Mouse (Mus musculus) stomach, embryonic 14.5 days (tissue): ENCODE measurements at regions not wholly inside any gene's neighbourhood (a gene's known extent, or its start where the extent isn't known, plus 50 kb on each side); places are given as distances from the start of the nearest gene placed in this dataset.

Source experiments
- ATAC-seq: fragments of 200-750 bp; cut with Nextera tagmentation; 2 replicates; pipeline ENCODE4 v1.8.0; 2017; ENCODE audit warnings: low read depth, moderate TSS enrichment; ENCODE audit not compliant: insufficient number of reproducible peaks, insufficient read depth, low FRiP score
- H3K27ac ChIP-seq: fragments of 300-500 bp; sonication (generic); 2 replicates; pipeline ENCODE4 v1.5.1; 2014; ENCODE audit warnings: mild to moderate bottlenecking, low read length, moderate library complexity, mixed read lengths
- H3K27me3 ChIP-seq: fragments of 300-500 bp; sonication (generic); 2 replicates; pipeline ENCODE4 v1.6.1; 2014; ENCODE audit warnings: low read length, control low read depth, mixed read lengths; ENCODE audit not compliant: control insufficient read depth, insufficient read depth
- H3K36me3 ChIP-seq: fragments of 300-500 bp; sonication (generic); 2 replicates; pipeline ENCODE4 v1.6.1; 2014; ENCODE audit warnings: mild to moderate bottlenecking, control low read depth, low read length, moderate library complexity, mixed read lengths; ENCODE audit not compliant: control insufficient read depth, insufficient read depth
- H3K4me1 ChIP-seq: fragments of 300-500 bp; sonication (generic); 2 replicates; pipeline ENCODE4 v1.6.1; 2014; ENCODE audit warnings: low read length, control low read depth, mixed read lengths; ENCODE audit not compliant: control insufficient read depth, insufficient read depth
- H3K4me2 ChIP-seq: fragments of 300-500 bp; sonication (generic); replicated peaks from 2 replicates; pipeline ENCODE4 v1.6.1; 2014; ENCODE audit warnings: low read depth, low read length, control low read depth
- H3K4me3 ChIP-seq: fragments of 300-500 bp; sonication (generic); 2 replicates; pipeline ENCODE4 v1.5.1; 2014; ENCODE audit warnings: low read depth, low read length, control low read depth
- H3K9ac ChIP-seq: fragments of 300-500 bp; sonication (generic); replicated peaks from 2 replicates; pipeline ENCODE4 v1.6.1; 2014; ENCODE audit warnings: low read depth, mild to moderate bottlenecking, control low read depth, low read length, moderate library complexity, mixed read lengths
- H3K9me3 ChIP-seq: fragments of 300-500 bp; sonication (generic); 2 replicates; pipeline ENCODE4 v1.6.1; 2016; ENCODE audit warnings: low read depth, low read length, control low read depth; ENCODE audit not compliant: control insufficient read depth
- WGBS: fragments of 180-500 bp; shearing (Covaris S2); extraction: QIAGEN DNeasy Blood & Tissue Kit; methylation state at CpG from one replicate; pipeline ENCODE4 v1.1.7; 2014; 5-methylcytosine and 5-hydroxymethylcytosine counted together

GRCm38 (mm10) chr2:147772579-147772978, 274.2 kb downstream of the Foxa2 start:
- H3K4me1 ChIP-seq: no peaks in the 10 kb centered on the region
- no peaks in the 10 kb centered on the region for H3K27me3 ChIP-seq
- 49% methylated on average over 1 of the region's 1 CpGs for WGBS
- H3K9ac ChIP-seq: no peak overlapping the region
- H3K36me3 ChIP-seq: no peaks in the 10 kb centered on the region
- no peak overlapping the region for H3K4me3 ChIP-seq
- H3K27ac ChIP-seq: no peak overlapping the region
- H3K9me3 ChIP-seq: no peaks in the 10 kb centered on the region
- no peak for ATAC-seq
- no peak overlapping the region for H3K4me2 ChIP-seq

- no peak overlapping the region for H3K27ac ChIP-seq
- no peak overlapping the region for H3K9ac ChIP-seq
- ATAC-seq: no peak
- H3K27me3 ChIP-seq: no peaks in the 10 kb centered on the region
- no peak overlapping the region for H3K4me3 ChIP-seq
- H3K4me1 ChIP-seq: no peaks in the 10 kb centered on the region
- no peaks in the 10 kb centered on the region for H3K36me3 ChIP-seq
- 68% methylated on average over 2 of the region's 2 CpGs for WGBS
- no peak overlapping the region for H3K4me2 ChIP-seq
- H3K9me3 ChIP-seq: no peaks in the 10 kb centered on the region
Observed at GRCm38 (mm10) chr2:147753089-147753488, 293.7 kb downstream of the Foxa2 start.

- no peaks in the 10 kb centered on the region for H3K27me3 ChIP-seq
- no peak overlapping the region for H3K4me2 ChIP-seq
- no peak overlapping the region for H3K27ac ChIP-seq
- H3K9ac ChIP-seq: no peak overlapping the region
- no peak overlapping the region for H3K4me3 ChIP-seq
- no peaks in the 10 kb centered on the region for H3K36me3 ChIP-seq
- no peaks in the 10 kb centered on the region for H3K4me1 ChIP-seq
- ATAC-seq: no peak
- 86% methylated on average over 3 of the region's 3 CpGs for WGBS
- no peaks in the 10 kb centered on the region for H3K9me3 ChIP-seq
Observed at GRCm38 (mm10) chr2:147751831-147752230, 294.9 kb downstream of the Foxa2 start.

GRCm38 (mm10) chr2:147748006-147748405, 298.8 kb downstream of the Foxa2 start:
- Histone ChIP-seq H3K9ac (no peak overlapping the region), H3K27ac (no peak overlapping the region), H3K9me3 (no peaks in the 10 kb centered on the region), H3K4me2 (no peak overlapping the region), H3K27me3 (no peaks in the 10 kb centered on the region), H3K4me3 (no peak overlapping the region), H3K4me1 (no peaks in the 10 kb centered on the region), H3K36me3 (no peaks in the 10 kb centered on the region)
- no peak for ATAC-seq
- WGBS: 30% methylated on average over 4 of the region's 4 CpGs

- WGBS: 85% methylated on average over 2 of the region's 2 CpGs
- no peak overlapping the region for H3K4me3 ChIP-seq
- no peaks in the 10 kb centered on the region for H3K36me3 ChIP-seq
- no peak overlapping the region for H3K4me2 ChIP-seq
- no peak overlapping the region for H3K9ac ChIP-seq
- H3K27me3 ChIP-seq: no peaks in the 10 kb centered on the region
- no peak for ATAC-seq
- no peaks in the 10 kb centered on the region for H3K4me1 ChIP-seq
- H3K9me3 ChIP-seq: no peaks in the 10 kb centered on the region
- H3K27ac ChIP-seq: no peak overlapping the region
Observed at GRCm38 (mm10) chr2:147743908-147744307, 302.9 kb downstream of the Foxa2 start.

GRCm38 (mm10) chr2:147738307-147738872, 308.4 kb downstream of the Foxa2 start:
- 0 out of 2 replicates have a peak, but pooled peaks have one; percentile 15 for ATAC-seq
- no peaks in the 10 kb centered on the region for H3K36me3 ChIP-seq
- no peak overlapping the region for H3K27ac ChIP-seq
- H3K9ac ChIP-seq: no peak overlapping the region
- no peaks in the 10 kb centered on the region for H3K27me3 ChIP-seq
- no peaks in the 10 kb centered on the region for H3K4me1 ChIP-seq
- WGBS: 38% methylated on average over 10 of the region's 10 CpGs
- no peak overlapping the region for H3K4me3 ChIP-seq
- no peak overlapping the region for H3K4me2 ChIP-seq
- no peaks in the 10 kb centered on the region for H3K9me3 ChIP-seq

- Histone ChIP-seq H3K36me3 (no peaks in the 10 kb centered on the region), H3K4me2 (no peak overlapping the region), H3K4me3 (no peak overlapping the region), H3K9me3 (no peaks in the 10 kb centered on the region), H3K9ac (no peak overlapping the region), H3K27me3 (no peaks in the 10 kb centered on the region), H3K27ac (no peak overlapping the region), H3K4me1 (no peaks in the 10 kb centered on the region)
- no peak for ATAC-seq
- WGBS: 61% methylated on average over 4 of the region's 4 CpGs
Observed at GRCm38 (mm10) chr2:147727396-147727795, 319.4 kb downstream of the Foxa2 start.

- Histone ChIP-seq H3K27ac (no peak overlapping the region), H3K36me3 (no peaks in the 10 kb centered on the region), H3K4me2 (no peak overlapping the region), H3K9ac (no peak overlapping the region), H3K4me1 (no peaks in the 10 kb centered on the region), H3K9me3 (no peaks in the 10 kb centered on the region), H3K27me3 (no peaks in the 10 kb centered on the region), H3K4me3 (no peak overlapping the region)
- WGBS: 88% methylated on average over 3 of the region's 3 CpGs
- no peak for ATAC-seq
Observed at GRCm38 (mm10) chr2:147718936-147719335, 327.8 kb downstream of the Foxa2 start.

GRCm38 (mm10) chr2:147717484-147717947, 329.3 kb downstream of the Foxa2 start:
- no peaks in the 10 kb centered on the region for H3K36me3 ChIP-seq
- no peaks in the 10 kb centered on the region for H3K9me3 ChIP-seq
- no peaks in the 10 kb centered on the region for H3K27me3 ChIP-seq
- no peak overlapping the region for H3K9ac ChIP-seq
- ATAC-seq: no peak
- H3K4me2 ChIP-seq: no peak overlapping the region
- WGBS: 74% methylated on average over 12 of the region's 12 CpGs
- no peaks in the 10 kb centered on the region for H3K4me1 ChIP-seq
- no peak overlapping the region for H3K4me3 ChIP-seq
- no peak overlapping the region for H3K27ac ChIP-seq
